Mouse (Mus musculus): Measurements from ENCODE around the gene Rnf214.

Rnf214 gene

DNA sequence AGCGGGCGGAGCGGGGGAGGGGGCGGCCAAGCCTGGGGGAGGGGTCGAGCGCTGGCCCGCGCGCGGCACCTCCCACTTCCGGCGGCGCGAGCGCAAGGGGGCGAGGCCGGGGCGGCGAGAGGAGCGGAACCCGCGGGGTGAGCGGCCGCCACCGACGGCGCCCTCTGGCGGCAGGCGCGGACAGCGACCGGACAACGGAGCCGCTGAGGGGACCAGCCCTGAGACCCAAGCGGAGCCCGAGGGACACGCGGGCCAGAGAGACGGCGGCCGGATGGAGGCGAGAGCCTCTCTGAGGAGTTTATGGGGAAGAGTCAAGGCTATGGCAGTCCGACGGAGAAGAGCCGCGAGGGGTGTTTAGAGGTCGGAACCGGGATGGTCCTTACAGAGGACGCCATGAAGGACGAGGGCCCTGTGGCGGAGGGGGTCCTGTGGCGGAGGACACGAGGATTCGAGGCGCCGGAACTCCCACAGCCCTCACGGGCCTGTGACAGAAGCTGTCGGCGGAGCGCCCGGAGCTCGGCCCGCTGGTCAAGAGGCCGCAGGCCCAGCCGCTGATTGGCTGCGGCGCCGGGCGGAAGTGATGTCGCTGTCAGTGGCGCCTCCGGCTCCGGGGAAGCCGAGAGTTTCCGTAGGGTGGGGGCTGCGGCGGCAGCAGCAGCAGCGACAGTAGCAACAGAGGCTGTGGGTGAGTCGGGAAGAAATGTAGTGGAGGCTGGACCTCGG is at the start of gene Rnf214, which contains the start of gene Pcsk7:
Gene Rnf214 (minus strand): TSS at position 557 of the 723 bp plus-strand sequence.
Gene Pcsk7 (plus strand): TSS at position 143 of the 723 bp plus-strand sequence.
- DNase-seq (ENCODE audit: low spot score in 2 of 2), result peak; percentile 92 to 93

GRCm38 (mm10) chr9:45955107-45955963 is 48.6 kb upstream of the Rnf214 start, which contains the start of gene Sidt2:
Gene Sidt2 (minus strand): TSS chr9:45955258.
- DNase-seq (ENCODE audit: low spot score in 2 of 2), result peak; percentile 88 to 92

GRCm38 (mm10) chr9:45954294-45955106 is 47.8 kb upstream of the Rnf214 start:
- peak in 1 of 2 experiments; percentile 51 for DNase-seq (ENCODE audit: low spot score in 2 of 2)

- DNase-seq (ENCODE audit: low spot score in 2 of 2), result peak in 1 of 2 experiments; percentile 28
Measured at GRCm38 (mm10) chr9:45953511-45954293, 47.0 kb upstream of the Rnf214 start.

DNA sequence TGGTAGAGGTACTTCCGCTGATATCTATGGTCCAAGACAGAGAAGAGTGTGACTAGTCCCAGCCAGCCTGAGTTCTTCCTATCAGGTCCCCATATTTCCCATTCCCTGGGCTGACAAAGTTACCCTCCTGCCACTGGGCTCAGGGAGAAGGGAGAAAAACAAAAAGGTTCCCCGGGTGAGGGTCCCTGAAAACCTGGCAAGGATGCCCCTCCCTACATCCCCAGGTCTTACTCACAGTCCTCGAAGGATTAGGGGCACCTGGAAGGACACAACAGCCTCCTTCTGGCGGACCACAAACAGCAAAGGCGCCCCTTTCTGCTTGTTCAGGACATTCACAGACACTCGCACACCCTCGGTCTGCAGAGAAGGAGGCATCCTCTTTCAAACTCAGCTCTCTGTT is 46.2 kb upstream of the Rnf214 start:
- DNase-seq (ENCODE audit: low spot score in 2 of 2), result no peak

GRCm38 (mm10) chr9:45952057-45952456 is 45.3 kb upstream of the Rnf214 start:
- no peak for DNase-seq (ENCODE audit: low spot score in 2 of 2)

- no peak for DNase-seq (ENCODE audit: low spot score in 2 of 2)
Measured at GRCm38 (mm10) chr9:45946872-45947183, 40.1 kb upstream of the Rnf214 start.

GRCm38 (mm10) chr9:45946182-45946871 is 39.6 kb upstream of the Rnf214 start:
- no peak for DNase-seq (ENCODE audit: low spot score in 2 of 2)

DNA sequence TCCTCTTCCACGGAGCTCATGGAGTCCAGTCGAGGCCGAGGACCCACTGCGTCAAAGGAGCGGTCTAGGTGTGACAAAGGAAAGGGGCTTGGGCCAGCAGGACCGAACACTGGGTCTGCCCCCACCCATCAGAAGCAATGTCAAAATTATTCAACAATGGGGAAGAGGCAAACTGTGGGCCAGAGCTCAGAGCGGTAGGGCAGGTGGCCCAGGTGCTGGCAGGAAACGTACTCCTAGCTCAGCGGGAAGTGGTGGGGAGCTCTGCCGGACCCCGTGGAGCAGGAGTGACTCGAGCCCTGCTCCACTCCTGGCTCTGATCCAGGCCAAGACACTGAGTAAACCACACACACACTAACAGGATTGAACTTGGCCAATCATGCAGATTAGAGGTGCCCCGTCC is 39.0 kb upstream of the Rnf214 start:
- no peak for DNase-seq (ENCODE audit: low spot score in 2 of 2)

DNA sequence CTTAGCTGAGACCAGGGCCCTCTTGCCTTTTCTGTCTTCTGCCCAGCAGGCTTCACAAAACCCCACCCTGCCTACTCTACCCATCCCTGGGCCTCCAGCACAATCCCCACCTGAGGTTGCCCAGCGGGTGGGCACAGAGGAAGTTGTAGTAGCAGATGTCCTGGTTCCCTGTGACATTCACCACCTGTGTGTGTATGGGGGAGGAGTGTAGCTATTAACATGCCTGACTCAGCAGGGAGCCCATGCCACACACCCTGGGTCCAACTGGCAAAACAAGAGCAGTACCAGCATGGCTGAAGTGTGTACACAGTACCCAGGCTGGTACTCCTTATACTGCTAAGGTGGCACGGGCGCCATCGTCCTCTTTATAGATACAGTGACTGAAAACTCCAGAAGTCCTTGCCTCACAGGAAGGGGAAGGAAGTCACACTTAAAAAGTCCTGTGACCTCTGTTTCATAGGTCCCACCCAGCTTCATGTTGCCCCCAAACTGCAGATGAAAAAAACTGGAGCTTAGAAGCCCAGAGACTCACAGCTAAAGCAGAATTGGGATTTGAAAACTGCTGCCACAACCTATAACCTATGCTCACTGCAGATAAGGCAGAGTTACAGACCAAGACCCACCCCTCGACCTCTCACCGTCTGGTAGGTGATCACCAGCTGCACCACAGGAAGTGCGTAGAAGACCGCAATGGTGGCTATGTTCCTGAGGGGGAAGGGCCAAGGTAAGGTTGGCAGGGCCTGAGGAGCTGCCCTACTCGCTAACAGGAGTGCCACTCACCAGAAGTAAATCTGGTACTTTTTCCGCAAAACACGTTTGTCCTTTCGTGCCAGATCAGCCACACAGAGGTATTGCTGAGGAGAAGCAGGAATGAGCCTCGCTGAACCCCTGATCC is 38.0 kb upstream of the Rnf214 start:
- DNase-seq (ENCODE audit: low spot score in 2 of 2), result no peak

- no peak for DNase-seq (ENCODE audit: low spot score in 2 of 2)
Measured at GRCm38 (mm10) chr9:45943628-45944505, 37.2 kb upstream of the Rnf214 start.

DNA sequence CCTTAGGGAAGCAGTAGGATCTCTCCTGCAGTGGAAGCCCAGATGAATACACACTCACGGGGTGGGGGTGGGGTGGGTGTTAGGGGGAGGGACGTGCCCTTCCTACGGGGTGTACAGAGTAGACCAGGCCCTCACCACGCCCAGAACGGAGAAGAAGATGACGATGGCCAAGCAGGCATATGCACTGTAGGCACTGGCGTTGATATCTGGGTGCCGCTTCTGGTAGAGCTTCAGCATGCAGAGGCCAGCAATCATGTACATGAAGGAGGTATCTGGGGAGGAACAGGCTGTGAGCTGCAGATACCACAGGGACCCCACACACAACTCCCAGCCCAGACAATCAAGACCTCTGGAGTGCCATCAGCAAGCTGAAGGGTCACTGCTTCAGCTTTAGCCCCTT is 36.2 kb upstream of the Rnf214 start:
- DNase-seq (ENCODE audit: low spot score in 2 of 2), result no peak

DNA sequence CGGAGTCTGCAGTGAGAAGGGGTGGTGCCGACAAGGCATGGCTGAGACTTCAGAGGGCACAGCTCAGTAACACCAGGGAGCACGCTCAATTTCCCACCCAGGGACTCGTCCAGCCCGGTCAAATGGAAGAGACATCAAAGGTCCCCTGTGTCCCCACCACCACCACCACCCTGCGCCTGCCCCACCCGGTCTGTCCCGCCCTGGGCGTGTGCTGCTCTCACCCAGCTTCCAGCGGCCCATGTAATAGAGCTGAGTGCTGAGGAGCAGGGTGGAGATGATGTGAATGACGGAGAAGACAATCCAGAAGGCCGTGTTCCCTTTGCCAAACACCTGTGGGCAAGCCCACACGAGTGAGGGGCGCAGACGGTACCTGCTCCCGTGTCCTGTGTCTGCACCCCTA is 35.8 kb upstream of the Rnf214 start:
- no peak for DNase-seq (ENCODE audit: low spot score in 2 of 2)

- no peak for DNase-seq (ENCODE audit: low spot score in 2 of 2)
Measured at GRCm38 (mm10) chr9:45941329-45941888, 34.7 kb upstream of the Rnf214 start.

GRCm38 (mm10) chr9:45939794-45940193 is 33.1 kb upstream of the Rnf214 start:
- no peak for DNase-seq (ENCODE audit: low spot score in 2 of 2)

GRCm38 (mm10) chr9:45938952-45939637 is 32.4 kb upstream of the Rnf214 start:
- DNase-seq (ENCODE audit: low spot score in 2 of 2), result no peak

GRCm38 (mm10) chr9:45938088-45938487 is 31.4 kb upstream of the Rnf214 start:
- peak in 1 of 2 experiments; percentile 38 for DNase-seq (ENCODE audit: low spot score in 2 of 2)

DNA sequence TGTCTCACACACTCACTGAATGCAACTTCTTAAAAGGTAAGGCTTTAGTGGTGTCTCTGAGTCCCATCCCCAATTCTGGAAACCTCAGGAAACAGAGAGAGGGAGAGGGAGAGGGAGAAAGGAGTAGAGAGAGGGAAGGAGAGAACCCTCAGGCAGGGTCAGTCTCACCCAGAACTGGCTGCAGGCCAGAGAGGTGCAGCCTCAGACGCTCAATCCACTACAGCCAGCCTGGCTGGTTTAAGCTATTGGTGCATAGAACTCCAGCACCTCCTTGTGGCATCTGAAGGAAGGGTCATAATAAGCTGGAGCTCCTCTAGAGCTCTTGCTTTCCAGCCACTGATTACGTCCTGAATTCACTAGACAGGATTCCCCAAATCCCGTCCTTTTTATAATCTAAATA is 30.2 kb upstream of the Rnf214 start:
- DNase-seq (ENCODE audit: low spot score in 2 of 2), result peak in 1 of 2 experiments; percentile 60
